Mouse (Mus musculus) lung, postnatal 0 days (tissue): ENCODE data around the gene Msgn1. TPM values are rescaled to one million over a fixed set of nuclear protein-coding genes. Genes with fewer than 3 reads are reported as not detected.

ENCODE experiments used
- ATAC-seq: fragments of 200-750 bp; cut with Nextera tagmentation; 2 replicates; pipeline ENCODE4 v1.8.0; 2017; ENCODE audit warnings: moderate library complexity
- DNase-seq: peaks from one replicate; pipeline ENCODE4 v3.0.0-alpha.2; 2016; ENCODE audit warnings: low spot score
- H3K27ac ChIP-seq: fragments of 300-500 bp; sonication (generic); 2 replicates; pipeline ENCODE4 v1.5.1; 2014; ENCODE audit warnings: antibody characterized with exemption, mild to moderate bottlenecking, low read length, mixed read lengths
- H3K27me3 ChIP-seq: fragments of 300-500 bp; sonication (generic); replicated peaks from 2 replicates; pipeline ENCODE4 v1.6.1; 2014; ENCODE audit warnings: low read length, mixed read lengths; ENCODE audit not compliant: insufficient read depth
- H3K36me3 ChIP-seq: fragments of 300-500 bp; sonication (generic); 2 replicates; pipeline ENCODE4 v1.6.1; 2014; ENCODE audit warnings: low read length, mixed read lengths; ENCODE audit not compliant: insufficient read depth
- H3K4me1 ChIP-seq: fragments of 300-500 bp; sonication (generic); 2 replicates; pipeline ENCODE4 v1.6.1; 2014; ENCODE audit warnings: antibody characterized with exemption, low read depth, low read length, mixed read lengths; ENCODE audit not compliant: insufficient read depth
- H3K4me2 ChIP-seq: fragments of 300-500 bp; sonication (generic); replicated peaks from 2 replicates; pipeline ENCODE4 v1.6.1; 2014; ENCODE audit warnings: low read depth, mild to moderate bottlenecking, low read length, moderate library complexity, mixed read lengths
- H3K4me3 ChIP-seq: fragments of 300-500 bp; sonication (generic); 2 replicates; pipeline ENCODE4 v1.5.1; 2014; ENCODE audit warnings: low read depth, low read length
- H3K9ac ChIP-seq: fragments of 300-500 bp; sonication (generic); replicated peaks from 2 replicates; pipeline ENCODE4 v1.6.1; 2014; ENCODE audit warnings: low read depth, mild to moderate bottlenecking
- H3K9me3 ChIP-seq: fragments of 300-500 bp; sonication (generic); 2 replicates; pipeline ENCODE4 v1.6.1; 2016; ENCODE audit warnings: low read length, mixed read lengths
- CTCF ChIP-seq: IDR thresholded peaks from 2 replicates; pipeline ENCODE4 v1.5.1; 2016; ENCODE audit warnings: antibody characterized with exemption, mild to moderate bottlenecking
- EP300 ChIP-seq: IDR thresholded peaks from 2 replicates; pipeline ENCODE4 v1.6.1; 2016; ENCODE audit warnings: antibody characterized with exemption, mild to moderate bottlenecking, control low read depth
- WGBS: fragments of 180-500 bp; shearing (Covaris S2); extraction: QIAGEN DNeasy Blood & Tissue Kit; methylation state at CpG from one replicate; pipeline ENCODE4 v1.1.7; 2014; 5-methylcytosine and 5-hydroxymethylcytosine counted together
- polyA plus RNA-seq: library from polyadenylated mRNA; unstranded; fragments of >200 nt; fragmentation: Nextera tagmentation; extraction: Ambion mirVana; gene quantifications from 2 replicates; pipeline ENCODE4 v1.2.1, GENCODE M21; 2015

Msgn1 gene
- polyA plus RNA-seq, 1 experiment from 2014 or later = not detected

- H3K36me3 ChIP-seq = no peaks in the 10 kb centered on the region
- peak overlapping the region; percentile 37 for H3K4me2 ChIP-seq
- no peaks in the 10 kb centered on the region for H3K4me1 ChIP-seq
- TF ChIP-seq CTCF = peak; percentile 94
- no peak for TF ChIP-seq EP300
- ATAC-seq = peak; percentile 75
- WGBS = 5% methylated on average over 16 of the region's 19 CpGs
- DNase-seq = peak; percentile 70
- no peaks in the 10 kb centered on the region for H3K9me3 ChIP-seq
- H3K27ac ChIP-seq = no peak overlapping the region
- H3K9ac ChIP-seq = no peak overlapping the region
- no peaks in the 10 kb centered on the region for H3K27me3 ChIP-seq
- no peak overlapping the region for H3K4me3 ChIP-seq
Observed at GRCm38 (mm10) chr12:11196142-11196597, 12.6 kb downstream of the Msgn1 start.

GRCm38 (mm10) chr12:11195031-11195430 is 13.7 kb downstream of the Msgn1 start:
- no peaks in the 10 kb centered on the region for H3K9me3 ChIP-seq
- no peak overlapping the region for H3K9ac ChIP-seq
- H3K4me3 ChIP-seq = no peak overlapping the region
- no peak for TF ChIP-seq EP300
- TF ChIP-seq CTCF = no peak
- no peaks in the 10 kb centered on the region for H3K27me3 ChIP-seq
- no peak overlapping the region for H3K4me2 ChIP-seq
- WGBS = 96% methylated on average over 1 of the region's 1 CpGs
- ATAC-seq (peak; percentile 44; the same call in 1 of the 2 replicates), DNase-seq (peak; percentile 52)
- H3K36me3 ChIP-seq = no peaks in the 10 kb centered on the region
- H3K4me1 ChIP-seq = no peaks in the 10 kb centered on the region
- no peak overlapping the region for H3K27ac ChIP-seq

- Histone ChIP-seq H3K9me3 (no peaks in the 10 kb centered on the region), H3K4me2 (peak overlapping the region; percentile 19), H3K9ac (no peak overlapping the region), H3K4me1 (no peaks in the 10 kb centered on the region), H3K27ac (no peak overlapping the region), H3K36me3 (no peaks in the 10 kb centered on the region), H3K27me3 (no peaks in the 10 kb centered on the region), H3K4me3 (no peak overlapping the region)
- TF ChIP-seq CTCF = peak; percentile 92
- no peak for TF ChIP-seq EP300
- whole genome bisulfite sequencing = 24% methylated on average over 11 of the region's 11 CpGs
- ATAC-seq (peak; percentile 89), DNase-seq (peak; percentile 87)
Observed at GRCm38 (mm10) chr12:11178486-11179154, 30.2 kb downstream of the Msgn1 start.

- ATAC-seq (no peak), DNase-seq (peak; percentile 33)
- no peaks in the 10 kb centered on the region for H3K9me3 ChIP-seq
- TF ChIP-seq EP300 (no peak), CTCF (peak; percentile 33; the same call in 1 of the 2 replicates)
- WGBS = 19% methylated on average over 5 of the region's 5 CpGs
- H3K36me3 ChIP-seq = no peaks in the 10 kb centered on the region
- no peaks in the 10 kb centered on the region for H3K27me3 ChIP-seq
- no peak overlapping the region for H3K4me2 ChIP-seq
- no peak overlapping the region for H3K27ac ChIP-seq
- H3K4me1 ChIP-seq = no peaks in the 10 kb centered on the region
- H3K4me3 ChIP-seq = no peak overlapping the region
- H3K9ac ChIP-seq = no peak overlapping the region
Observed at GRCm38 (mm10) chr12:11177408-11178394, 31.1 kb downstream of the Msgn1 start.

GRCm38 (mm10) chr12:11158670-11159069 is 50.1 kb downstream of the Msgn1 start:
- Histone ChIP-seq H3K4me1 (no peaks in the 10 kb centered on the region), H3K36me3 (no peaks in the 10 kb centered on the region), H3K4me2 (no peak overlapping the region), H3K27me3 (no peaks in the 10 kb centered on the region), H3K9me3 (no peaks in the 10 kb centered on the region), H3K27ac (no peak overlapping the region), H3K9ac (no peak overlapping the region), H3K4me3 (no peak overlapping the region)
- no peak for ATAC-seq
- TF ChIP-seq EP300 = no peak
- TF ChIP-seq CTCF = no peak
- WGBS = 90% methylated on average over 3 of the region's 3 CpGs
- no peak for DNase-seq

Other genes starting within 250 kb of the Msgn1 start
- 8.8 and 11.0 TPM in 2 replicates for gene Kcns3, start 57.9 kb downstream of the Msgn1 start, polyA plus RNA-seq
- 0.55 and 0.76 TPM in 2 replicates for gene Gen1, start 56.8 kb upstream of the Msgn1 start, polyA plus RNA-seq
- gene Smc6, start 56.9 kb upstream of the Msgn1 start, polyA plus RNA-seq = 98.7 and 113 TPM in 2 replicates
- 8.3 and 8.6 TPM in 2 replicates for gene Vsnl1, start 227.6 kb upstream of the Msgn1 start, polyA plus RNA-seq
- 0.41 and 0.52 TPM in 2 replicates for gene Rad51ap2, start 247.1 kb upstream of the Msgn1 start, polyA plus RNA-seq